Mouse (Mus musculus): ENCODE measurements around the gene Dnah8. TPM values are rescaled to one million over a fixed set of nuclear protein-coding genes. Genes with fewer than 3 reads are reported as not detected.
"Not testable (repeated sequence)": the region's sequence is repeated elsewhere in the genome, so short reads cannot be mapped to it uniquely, and the experiment has no call there.

Dnah8 gene
- polyA plus RNA-seq, 1 experiment = not detected

DNA sequence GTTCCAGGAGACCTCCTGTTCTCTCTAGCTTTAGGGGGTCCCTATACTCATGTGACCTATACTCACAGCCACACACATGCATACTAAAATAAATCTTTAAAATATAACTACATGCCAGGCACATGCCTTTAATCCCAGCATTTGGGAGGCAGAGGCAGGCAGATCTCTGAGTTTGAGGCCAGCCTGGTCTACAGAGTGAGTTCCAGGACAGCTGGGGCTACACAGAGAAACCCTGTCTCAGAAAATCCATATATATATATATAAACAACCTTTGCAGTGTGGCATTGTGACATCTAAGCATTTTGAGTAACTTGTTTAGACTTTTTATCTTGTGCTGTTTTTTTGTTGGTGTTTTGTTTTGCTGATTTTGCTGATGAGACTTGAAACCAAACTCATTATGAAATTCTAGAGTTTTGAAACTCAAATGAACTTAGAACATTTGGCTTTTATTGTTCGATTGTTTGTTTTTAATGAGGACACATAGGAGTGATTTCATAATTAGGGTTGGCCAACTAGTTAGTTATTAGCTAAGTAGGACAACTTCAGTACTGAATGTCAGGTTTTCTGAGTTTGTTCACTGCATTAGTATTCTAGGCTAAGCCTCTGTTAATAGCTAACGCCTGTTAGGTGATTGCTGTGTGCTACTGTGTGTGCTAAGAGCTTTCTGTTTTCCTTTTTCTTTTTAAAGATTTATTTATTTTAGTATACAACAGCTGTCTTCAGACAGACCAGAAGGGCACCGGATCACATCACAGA is 5.8 kb upstream of the Dnah8 start:
- H3K4me1 ChIP-seq (ENCODE audit: control insufficient read depth, insufficient read depth, insufficient read length, low read length) = no peaks in the 10 kb centered on the region
- H3K4me3 ChIP-seq (ENCODE audit: insufficient read depth, low read depth, low read length) = no peak overlapping the region
- H3K27ac ChIP-seq (replicated peaks; ENCODE audit: low read depth, low read length) = no peak overlapping the region

DNA sequence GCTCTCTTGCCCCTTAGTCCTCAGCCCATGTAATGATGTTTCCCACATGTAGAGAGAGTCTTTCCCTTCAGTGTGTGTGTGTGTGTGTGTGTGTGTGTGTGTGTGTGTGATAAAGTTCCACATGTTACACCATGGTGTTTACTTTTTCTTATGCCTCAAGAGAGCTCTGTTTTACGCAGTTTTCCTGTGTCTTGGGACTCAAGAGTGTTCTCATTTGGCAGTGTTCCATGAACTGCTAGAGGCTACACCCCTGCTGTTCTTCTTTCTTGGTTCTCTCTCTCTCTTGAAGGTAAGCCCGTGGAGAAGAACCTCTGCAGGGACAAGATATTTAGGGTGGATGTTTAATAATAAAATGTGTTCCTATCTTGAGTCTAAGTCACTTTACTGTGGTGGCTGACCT is 5.0 kb upstream of the Dnah8 start:
- no peaks in the 10 kb centered on the region for H3K4me1 ChIP-seq (ENCODE audit: control insufficient read depth, insufficient read depth, insufficient read length, low read length)
- H3K27ac ChIP-seq (replicated peaks; ENCODE audit: low read depth, low read length) = no peak overlapping the region
- no peak overlapping the region for H3K4me3 ChIP-seq (ENCODE audit: insufficient read depth, low read depth, low read length)

DNA sequence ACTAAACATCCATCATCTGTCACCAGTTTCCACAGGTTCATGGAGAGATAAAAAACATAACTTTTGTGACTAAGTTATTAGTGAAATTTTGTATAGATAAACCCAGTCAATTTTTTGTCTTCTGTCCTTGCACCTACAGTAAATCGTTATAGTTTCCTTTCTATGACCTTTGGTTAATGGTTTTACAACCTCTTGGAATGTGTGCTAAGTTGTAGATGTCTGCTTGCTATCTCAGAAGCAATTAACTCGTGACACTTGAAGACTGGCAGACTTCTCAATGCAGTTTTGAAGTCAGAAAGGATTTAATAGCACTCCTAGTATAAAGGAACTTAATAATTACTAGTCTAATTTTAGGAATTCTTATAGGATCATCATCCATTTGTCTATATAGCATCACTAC is 3.6 kb upstream of the Dnah8 start:
- H3K4me1 ChIP-seq (ENCODE audit: control insufficient read depth, insufficient read depth, insufficient read length, low read length) = no peaks in the 10 kb centered on the region
- H3K4me3 ChIP-seq (ENCODE audit: insufficient read depth, low read depth, low read length) = no peak overlapping the region
- H3K27ac ChIP-seq (replicated peaks; ENCODE audit: low read depth, low read length) = no peak overlapping the region

DNA sequence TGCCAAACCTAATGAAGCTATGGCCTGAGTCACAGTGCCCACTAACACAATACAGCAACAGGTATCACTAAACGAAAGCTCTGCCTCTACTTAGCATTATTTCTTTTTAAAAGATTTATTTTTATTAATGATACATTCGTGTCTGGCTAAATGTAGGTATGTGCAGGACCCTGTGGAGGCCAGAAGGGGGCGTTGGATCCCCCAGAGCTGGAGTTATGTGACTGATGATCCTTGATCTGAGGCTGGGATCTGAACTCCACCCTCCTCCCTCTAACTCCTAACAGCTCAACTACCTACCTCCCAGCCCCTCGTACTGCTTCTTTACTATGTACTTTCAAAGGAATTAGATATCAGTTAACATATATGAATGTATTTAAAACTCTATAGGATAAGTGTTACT is 2.7 kb upstream of the Dnah8 start:
- Histone ChIP-seq H3K27ac (replicated peaks; ENCODE audit: low read depth, low read length) (no peak overlapping the region), H3K4me1 (ENCODE audit: control insufficient read depth, insufficient read depth, insufficient read length, low read length) (no peaks in the 10 kb centered on the region), H3K4me3 (ENCODE audit: insufficient read depth, low read depth, low read length) (no peak overlapping the region)

DNA sequence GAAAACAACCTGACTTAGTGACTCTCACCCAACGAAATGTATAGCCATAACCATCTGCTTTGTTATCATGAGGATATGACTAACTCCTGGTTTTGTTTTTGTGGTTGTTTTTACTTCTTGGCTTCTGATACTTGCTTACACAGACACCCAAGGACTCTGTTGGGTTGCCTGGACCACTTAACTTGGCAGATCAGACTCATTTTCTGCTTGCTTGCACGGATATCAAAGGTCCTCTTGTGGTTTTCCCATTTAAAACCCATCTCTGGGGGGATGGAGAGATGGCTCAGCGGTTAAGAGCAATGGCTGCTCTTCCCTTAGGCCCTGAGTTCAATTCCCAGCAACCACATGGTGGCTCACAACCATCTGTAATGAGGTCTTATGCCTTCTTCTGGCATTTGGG is 954 bp upstream of the Dnah8 start:
- H3K27ac ChIP-seq (replicated peaks; ENCODE audit: low read depth, low read length) = no peak overlapping the region
- H3K4me1 ChIP-seq (ENCODE audit: control insufficient read depth, insufficient read depth, insufficient read length, low read length) = no peaks in the 10 kb centered on the region
- no peak overlapping the region for H3K4me3 ChIP-seq (ENCODE audit: insufficient read depth, low read depth, low read length)

DNA sequence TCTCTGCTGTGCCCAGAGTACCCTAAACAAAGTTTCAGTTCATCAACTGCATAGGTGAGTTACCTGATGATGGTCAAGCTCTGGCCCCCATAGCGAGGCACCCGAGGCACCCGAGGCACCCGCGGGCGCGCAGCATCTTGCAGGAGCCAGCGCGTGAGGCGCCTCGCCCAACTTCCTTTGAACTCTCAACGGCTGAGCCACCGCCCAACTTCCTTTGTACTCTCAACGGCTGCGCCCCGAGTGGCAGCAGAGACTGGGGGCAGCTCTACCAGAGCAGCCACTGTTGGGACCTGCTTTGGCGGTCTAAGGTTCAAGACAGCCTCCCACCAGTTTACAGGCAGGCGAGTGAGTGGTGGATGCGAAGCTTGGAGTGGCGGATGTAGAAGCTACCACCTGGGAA is 2.6 kb downstream of the Dnah8 start, which contains the start of gene Glo1:
Glo1 (minus strand) TSS at position 153 of the 400 bp plus-strand sequence.
- H3K27ac ChIP-seq (replicated peaks; ENCODE audit: low read depth, low read length); H3K4me1 ChIP-seq (ENCODE audit: control insufficient read depth, insufficient read depth, insufficient read length, low read length): not testable (repeated sequence)

DNA sequence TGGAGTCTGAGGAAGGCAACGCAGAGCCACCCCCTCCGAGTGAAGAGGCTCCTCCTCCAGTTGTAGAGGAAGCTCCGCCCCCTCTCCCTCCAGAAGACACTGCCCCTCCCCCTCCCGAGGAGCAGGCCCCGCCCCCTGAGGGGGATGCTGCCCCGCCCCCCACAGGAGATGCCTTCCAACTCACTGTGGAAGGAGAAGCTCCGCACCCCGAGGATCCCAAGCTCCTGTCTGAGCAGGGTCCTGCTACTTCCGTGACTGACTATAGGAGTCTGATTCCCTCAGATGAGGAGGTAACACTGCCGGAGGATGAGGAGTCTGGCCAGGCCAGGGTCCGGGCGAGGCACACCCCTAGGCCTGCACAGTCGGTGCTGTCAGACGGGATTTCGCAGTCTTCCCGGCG is 11.2 kb downstream of the Dnah8 start:
- no peaks in the 10 kb centered on the region for H3K4me1 ChIP-seq (ENCODE audit: control insufficient read depth, insufficient read depth, insufficient read length, low read length)
- H3K27ac ChIP-seq (replicated peaks; ENCODE audit: low read depth, low read length) = no peak overlapping the region
- H3K4me3 ChIP-seq (ENCODE audit: insufficient read depth, low read depth, low read length) = no peak overlapping the region

More for the DNA sequence above, 2.6 kb downstream of the Dnah8 start, which contains the start of gene Glo1:
- H3K4me3 ChIP-seq (ENCODE audit: insufficient read depth, low read depth, low read length) = not testable (repeated sequence)

DNA sequence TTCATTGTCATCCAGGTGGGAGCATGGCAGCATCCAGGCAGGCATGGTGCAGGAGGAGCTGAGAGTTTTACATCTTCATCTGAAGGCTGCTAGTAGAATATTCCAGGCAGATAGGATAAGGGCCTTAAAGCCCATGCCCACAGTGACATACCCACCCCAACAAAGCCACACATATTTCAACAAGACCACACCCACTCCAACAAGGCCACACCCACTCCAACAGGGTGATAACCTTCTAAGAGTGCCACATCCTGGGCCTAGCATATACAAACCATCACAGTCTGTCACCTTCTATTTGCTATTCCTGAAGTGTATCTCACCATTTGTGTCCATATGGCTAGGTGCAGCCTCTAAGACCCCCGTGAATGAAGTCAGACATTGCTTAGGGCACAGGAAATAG is 13.6 kb downstream of the Dnah8 start:
- Histone ChIP-seq H3K4me1 (ENCODE audit: control insufficient read depth, insufficient read depth, insufficient read length, low read length) (no peaks in the 10 kb centered on the region), H3K27ac (replicated peaks; ENCODE audit: low read depth, low read length) (no peak overlapping the region), H3K4me3 (ENCODE audit: insufficient read depth, low read depth, low read length) (no peak overlapping the region)

DNA sequence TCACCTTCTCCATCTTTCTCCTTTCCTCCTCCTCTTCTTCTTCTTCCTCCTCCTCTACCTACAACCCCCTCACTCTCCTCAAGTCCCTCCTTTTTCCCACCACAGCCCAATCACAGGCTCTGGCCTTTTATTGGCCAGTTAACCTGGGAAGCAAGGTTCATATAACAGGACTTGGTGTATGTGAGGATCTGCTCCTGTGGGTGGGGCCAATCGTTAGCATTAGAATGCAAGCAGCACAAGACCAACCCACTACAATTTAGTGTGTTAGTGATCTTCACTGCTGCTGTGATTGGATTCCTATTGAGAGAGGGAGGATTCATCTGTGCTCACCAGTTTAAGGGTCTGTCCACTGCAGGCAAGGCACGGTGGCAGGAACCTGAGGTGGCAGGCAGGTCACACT is 14.8 kb downstream of the Dnah8 start:
- Histone ChIP-seq H3K4me1 (ENCODE audit: control insufficient read depth, insufficient read depth, insufficient read length, low read length) (no peaks in the 10 kb centered on the region), H3K27ac (replicated peaks; ENCODE audit: low read depth, low read length) (no peak overlapping the region), H3K4me3 (ENCODE audit: insufficient read depth, low read depth, low read length) (no peak overlapping the region)

DNA sequence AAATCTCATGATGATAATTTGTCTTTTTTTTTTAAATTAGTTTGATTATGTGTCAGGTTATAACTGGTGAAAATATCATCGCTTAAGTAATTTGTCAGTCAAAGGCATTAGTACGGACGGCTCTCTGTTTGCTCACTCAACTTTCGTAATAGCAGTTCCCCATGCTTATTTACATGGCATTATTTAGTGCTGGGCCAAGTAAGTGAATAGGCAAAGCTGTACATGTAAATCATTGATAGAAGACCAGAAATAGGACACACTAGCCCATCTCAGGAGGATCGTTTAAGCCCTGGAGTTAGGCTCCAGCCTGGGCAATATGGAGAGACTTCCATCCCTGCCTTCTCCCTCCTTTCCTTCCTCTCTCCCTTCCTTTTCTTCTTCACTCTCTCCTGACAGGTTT is 16.7 kb downstream of the Dnah8 start:
- H3K27ac ChIP-seq (replicated peaks; ENCODE audit: low read depth, low read length) = no peak overlapping the region
- no peaks in the 10 kb centered on the region for H3K4me1 ChIP-seq (ENCODE audit: control insufficient read depth, insufficient read depth, insufficient read length, low read length)
- no peak overlapping the region for H3K4me3 ChIP-seq (ENCODE audit: insufficient read depth, low read depth, low read length)

DNA sequence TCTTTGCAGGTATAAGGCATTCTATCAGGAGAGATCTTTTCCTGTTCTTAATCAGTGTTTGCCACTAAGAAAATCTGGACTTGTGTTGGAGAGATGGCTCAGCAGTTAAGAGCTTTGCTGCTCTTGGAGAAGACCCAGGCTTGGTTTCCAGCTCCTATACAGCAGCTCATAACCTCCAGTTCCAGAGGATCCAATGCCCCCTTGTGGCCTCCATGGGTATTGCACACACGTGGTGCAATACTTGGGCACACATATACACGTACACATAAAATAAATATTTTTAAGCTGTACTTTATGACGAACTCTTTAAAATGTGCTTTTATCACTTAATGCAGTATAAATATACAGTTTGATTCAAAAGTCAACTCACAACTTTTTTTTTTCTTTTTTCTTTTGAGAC is 24.6 kb downstream of the Dnah8 start:
- no peak overlapping the region for H3K27ac ChIP-seq (replicated peaks; ENCODE audit: low read depth, low read length)
- no peaks in the 10 kb centered on the region for H3K4me1 ChIP-seq (ENCODE audit: control insufficient read depth, insufficient read depth, insufficient read length, low read length)
- H3K4me3 ChIP-seq (ENCODE audit: insufficient read depth, low read depth, low read length) = no peak overlapping the region

DNA sequence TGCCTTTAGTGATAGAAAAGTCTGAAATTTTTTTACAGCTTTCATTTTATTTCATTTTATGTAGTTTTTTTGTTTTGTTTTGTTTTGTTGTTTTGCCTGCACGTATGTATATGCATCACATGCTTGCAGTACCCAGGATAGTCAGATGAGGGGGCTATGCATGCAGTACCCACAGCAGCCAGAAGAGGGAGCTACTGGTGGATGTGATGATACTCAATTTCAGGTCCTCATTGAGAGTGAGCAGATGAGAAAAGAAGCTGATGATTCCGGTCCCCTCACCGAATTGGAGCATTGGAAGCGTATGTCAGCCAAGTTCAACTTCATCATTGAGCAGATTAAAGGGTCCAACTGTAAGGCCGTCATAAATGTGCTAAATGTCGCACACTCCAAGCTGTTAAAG is 28.9 kb downstream of the Dnah8 start:
- Histone ChIP-seq H3K27ac (replicated peaks; ENCODE audit: low read depth, low read length) (no peak overlapping the region), H3K4me3 (ENCODE audit: insufficient read depth, low read depth, low read length) (no peak overlapping the region), H3K4me1 (ENCODE audit: control insufficient read depth, insufficient read depth, insufficient read length, low read length) (no peaks in the 10 kb centered on the region)

DNA sequence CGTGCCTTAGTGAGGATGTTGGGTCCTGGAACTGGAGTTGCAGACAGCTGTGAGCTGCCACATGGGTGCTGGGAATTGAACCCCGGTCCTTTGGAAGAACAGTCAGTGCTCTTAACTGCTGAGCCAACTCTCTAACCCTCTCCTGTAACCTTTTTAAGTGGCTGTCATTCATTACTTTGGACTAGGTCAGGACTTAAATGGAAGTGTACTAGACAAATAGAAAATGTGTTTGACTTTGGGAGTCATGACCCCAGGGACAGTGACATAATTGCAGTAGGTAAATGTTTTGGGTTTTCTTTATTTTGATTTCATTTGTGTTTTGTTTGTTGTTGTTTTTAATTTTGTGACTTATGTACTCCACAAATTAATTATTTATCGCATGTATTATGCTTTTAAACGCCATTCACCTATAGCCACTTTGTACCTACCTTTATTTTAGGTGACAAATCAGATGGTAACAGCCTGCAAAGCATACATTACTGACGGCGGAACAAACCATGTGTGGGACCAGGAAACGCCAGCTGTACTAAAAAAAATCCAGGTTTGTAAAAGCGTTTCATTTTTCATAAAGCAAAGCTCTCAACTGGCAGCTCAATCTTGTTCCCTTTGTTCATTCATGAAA is 33.5 kb downstream of the Dnah8 start:
- Histone ChIP-seq H3K4me3 (ENCODE audit: insufficient read depth, low read depth, low read length) (peak overlapping the region; percentile 63), H3K27ac (replicated peaks; ENCODE audit: low read depth, low read length) (no peak overlapping the region), H3K4me1 (ENCODE audit: control insufficient read depth, insufficient read depth, insufficient read length, low read length) (no peaks in the 10 kb centered on the region)

DNA sequence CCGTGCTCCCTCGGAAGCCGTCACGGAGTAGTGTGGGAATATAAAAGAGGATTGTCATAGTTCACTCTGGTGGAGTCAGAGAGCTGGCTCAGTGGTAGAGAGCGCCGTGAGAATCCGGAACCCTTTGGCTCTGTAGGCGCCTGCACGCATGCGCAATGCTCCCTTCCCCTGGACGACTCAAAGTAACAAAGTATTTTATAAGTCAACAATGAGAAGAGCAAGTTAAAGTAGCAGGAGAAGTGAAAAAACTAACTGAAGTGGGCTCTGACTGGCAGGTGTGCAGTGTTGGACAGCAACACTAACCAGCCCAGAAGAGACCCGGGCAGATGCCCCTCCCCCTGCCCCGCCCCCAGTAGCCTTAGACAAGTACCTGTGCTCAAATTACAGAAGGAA is 34.0 kb downstream of the Dnah8 start:
- H3K4me3 ChIP-seq (ENCODE audit: insufficient read depth, low read depth, low read length) = peak overlapping the region; percentile 63
- no peak overlapping the region for H3K27ac ChIP-seq (replicated peaks; ENCODE audit: low read depth, low read length)
- no peaks in the 10 kb centered on the region for H3K4me1 ChIP-seq (ENCODE audit: control insufficient read depth, insufficient read depth, insufficient read length, low read length)

DNA sequence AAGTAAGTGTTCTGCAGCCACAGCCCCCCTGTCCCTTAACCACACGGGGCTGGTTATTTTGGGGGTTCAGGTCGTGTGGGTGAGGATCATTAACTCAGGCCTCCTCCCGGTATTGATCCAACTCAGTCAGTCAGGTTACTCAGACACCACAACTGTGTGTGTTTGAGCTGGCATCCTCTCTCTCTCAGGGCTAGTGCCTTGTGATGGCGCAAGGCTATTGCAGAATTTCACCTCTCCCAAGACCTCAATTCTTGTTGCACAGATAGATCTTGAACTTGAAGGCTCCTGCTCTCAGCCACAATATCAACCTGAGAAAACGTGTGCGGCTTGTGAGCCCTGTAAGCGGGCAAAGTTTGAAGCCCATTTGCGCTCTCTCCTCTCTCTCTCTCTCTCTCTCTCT is 38.0 kb downstream of the Dnah8 start:
- Histone ChIP-seq H3K4me1 (ENCODE audit: control insufficient read depth, insufficient read depth, insufficient read length, low read length) (no peaks in the 10 kb centered on the region), H3K4me3 (ENCODE audit: insufficient read depth, low read depth, low read length) (no peak overlapping the region), H3K27ac (replicated peaks; ENCODE audit: low read depth, low read length) (no peak overlapping the region)

DNA sequence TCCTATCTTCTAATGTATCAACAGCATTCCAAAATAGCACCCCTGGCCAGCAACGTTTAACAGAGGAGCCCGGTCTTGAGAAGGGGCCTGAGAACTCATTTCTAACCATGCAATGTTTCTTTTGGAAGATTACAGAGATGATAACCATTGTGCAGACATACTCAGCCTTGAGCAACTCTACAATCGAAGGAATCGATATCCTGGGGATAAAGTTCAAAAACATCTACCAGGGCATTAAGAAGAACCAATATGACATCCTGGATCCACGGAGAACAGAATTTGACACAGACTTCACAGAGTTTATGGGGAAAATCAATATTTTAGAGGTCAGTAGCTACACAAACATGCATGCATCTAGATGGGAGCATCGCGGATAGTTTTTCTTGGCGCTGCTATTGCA is 39.0 kb downstream of the Dnah8 start:
- Histone ChIP-seq H3K4me1 (ENCODE audit: control insufficient read depth, insufficient read depth, insufficient read length, low read length) (no peaks in the 10 kb centered on the region), H3K27ac (replicated peaks; ENCODE audit: low read depth, low read length) (no peak overlapping the region), H3K4me3 (ENCODE audit: insufficient read depth, low read depth, low read length) (no peak overlapping the region)
